Mouse (Mus musculus) urinary bladder, postnatal 36 days (tissue): Measurements from ENCODE around the gene Cyp11a1.

Experiments
- DNase-seq, 2 experiments: peaks; one replicate each; pipeline ENCODE4 v3.0.0; 2022; ENCODE audit warnings: low spot score in 2 of 2, mixed read lengths in 1 of 2

Gene Cyp11a1

DNA sequence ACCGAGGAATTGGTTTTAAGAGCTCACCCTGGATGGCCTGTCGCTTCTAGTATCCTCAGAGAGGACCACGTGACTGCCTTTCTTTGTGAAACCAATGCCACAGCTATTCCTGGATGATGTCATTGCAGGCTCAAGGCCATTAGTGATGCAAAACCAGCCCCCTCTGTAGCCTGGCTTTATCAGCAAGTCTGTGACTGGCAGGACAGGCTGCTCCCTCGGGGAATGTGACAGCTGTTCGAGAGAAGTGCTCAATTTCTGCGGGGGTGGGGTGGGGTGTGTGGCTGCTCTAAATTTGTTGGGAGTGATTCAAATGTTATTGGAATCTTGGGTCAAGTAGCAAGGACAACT is 2.8 kb downstream of the Cyp11a1 start:
- no peak for DNase-seq

DNA sequence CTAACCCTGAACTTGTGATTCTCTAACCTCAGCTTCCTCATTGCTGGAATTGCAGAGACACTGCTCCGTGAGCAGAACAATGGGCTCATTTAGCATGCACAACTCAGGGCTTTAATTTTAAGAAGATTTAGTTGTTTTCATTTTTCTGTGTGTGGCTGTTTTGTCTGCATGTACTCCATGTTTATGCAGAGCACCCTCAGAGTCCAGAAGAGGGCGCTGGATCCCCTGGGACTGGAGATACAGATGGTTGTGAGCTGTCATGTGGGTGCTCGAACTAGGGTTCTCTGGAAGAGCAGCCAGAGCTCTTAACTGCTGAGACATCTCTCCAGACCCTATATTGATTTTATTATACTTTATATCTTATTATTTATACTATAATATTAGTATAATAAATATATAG is 3.4 kb downstream of the Cyp11a1 start:
- no peak for DNase-seq

DNA sequence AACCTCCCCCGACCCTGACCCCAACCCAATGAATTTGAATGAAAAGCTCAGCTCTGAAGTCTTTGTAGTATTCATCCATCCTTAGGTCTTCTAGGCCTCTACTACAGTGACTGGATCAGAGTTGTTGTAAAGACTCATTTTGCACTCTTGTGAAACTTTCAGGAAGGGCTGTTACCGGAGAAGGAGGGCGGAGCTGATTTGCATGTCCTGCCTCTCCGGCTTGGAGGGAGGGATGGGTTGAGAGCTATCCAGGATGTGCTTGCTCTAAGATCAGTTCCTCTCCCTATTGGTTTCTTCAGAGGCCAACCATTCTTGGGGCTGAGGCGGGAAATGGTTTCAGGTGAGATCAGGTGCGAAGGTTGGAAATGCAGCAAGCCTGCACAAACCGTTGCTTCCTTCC is 4.8 kb downstream of the Cyp11a1 start:
- no peak for DNase-seq

DNA sequence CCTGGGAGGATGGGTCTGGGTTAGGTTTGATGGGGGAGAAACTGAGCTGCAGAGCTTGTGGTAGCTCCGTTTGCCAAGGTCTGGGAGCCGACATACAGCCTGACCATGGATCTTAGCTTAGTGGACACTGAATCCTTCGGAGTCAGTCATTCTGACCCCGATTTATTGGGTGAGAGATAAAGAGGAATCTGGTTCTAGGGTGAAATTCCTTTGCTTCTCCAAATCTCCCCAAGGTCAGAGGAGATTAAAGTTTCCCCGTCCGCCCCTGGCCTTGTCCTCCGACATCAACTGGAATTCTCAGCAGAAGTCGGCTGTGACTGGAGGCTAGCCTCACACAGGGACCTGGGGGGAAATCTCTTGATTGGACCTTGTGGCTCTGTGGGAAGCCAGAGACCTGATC is 5.3 kb downstream of the Cyp11a1 start:
- DNase-seq: no peak

DNA sequence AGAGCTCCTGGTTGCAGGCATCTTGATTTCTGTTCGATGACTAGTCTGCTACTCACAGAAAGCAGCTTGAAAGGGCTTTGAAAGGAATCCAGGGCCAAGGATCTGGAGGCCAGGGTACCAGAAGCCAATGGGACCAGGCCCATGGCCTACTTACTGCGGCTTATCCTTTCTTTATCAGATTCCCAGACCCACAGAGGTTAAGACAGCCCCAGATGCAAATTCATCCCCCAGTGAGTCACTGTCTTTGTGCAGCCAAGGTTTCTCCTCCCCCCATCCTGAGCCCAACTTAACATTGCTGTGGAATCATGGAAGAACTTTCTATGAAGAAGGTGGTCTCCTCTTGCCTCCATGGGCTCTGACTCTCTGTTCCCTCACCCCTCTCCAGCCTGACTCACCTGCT is 6.3 kb downstream of the Cyp11a1 start:
- DNase-seq: no peak

DNA sequence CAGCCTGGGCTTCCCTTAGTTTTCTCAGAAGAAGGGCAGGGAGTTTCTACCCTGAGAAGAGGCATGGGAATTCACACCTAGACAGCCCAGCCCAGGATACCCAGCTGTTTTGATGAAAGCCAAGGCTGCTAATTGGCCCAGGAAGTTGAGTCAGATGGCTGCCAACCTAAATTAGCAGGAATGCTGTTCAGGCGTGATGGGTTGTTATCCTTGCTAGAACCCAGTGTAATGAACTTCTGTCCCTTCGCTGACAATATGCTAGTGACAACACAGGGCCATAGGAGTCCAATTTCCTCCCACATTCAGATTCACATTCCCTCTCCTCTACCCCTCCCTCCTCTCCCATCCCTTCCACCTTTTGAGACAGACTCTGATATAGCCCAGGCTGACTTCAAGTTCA is 6.7 kb downstream of the Cyp11a1 start:
- DNase-seq: no peak

DNA sequence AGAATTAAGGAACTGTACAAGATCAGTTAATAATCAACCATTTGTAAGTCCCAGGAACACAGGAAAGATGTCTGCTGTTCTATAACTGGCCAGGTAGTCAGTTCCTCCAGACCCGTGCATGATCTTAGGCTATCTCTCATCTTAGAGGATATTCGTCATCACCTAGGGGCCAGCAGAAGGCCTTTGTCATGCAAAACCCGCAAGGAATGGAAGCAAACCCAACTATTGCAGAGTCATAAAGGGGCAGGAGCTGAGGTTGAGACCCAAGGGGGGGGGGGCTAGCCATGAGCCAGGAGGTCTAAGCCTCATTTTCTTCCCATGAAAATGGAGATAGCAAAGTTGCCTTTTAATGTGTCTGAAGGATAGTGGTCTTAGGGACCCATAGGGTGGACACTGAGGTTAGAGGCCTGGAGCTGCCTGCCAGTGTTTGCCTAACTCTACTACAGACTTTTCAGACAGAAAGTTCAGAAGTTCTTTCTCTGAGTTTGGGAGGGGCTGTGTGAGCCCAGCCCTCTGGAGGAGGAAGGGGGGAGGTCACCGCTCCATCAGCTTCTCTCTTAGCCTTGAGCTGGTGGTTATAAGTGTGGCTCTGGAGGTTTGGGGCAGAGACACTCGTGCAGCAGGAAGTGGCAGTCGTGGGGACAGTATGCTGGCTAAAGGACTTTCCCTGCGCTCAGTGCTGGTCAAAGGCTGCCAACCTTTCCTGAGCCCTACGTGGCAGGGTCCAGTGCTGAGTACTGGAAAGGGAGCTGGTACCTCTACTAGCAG is 8.4 kb downstream of the Cyp11a1 start:
- DNase-seq: no peak

DNA sequence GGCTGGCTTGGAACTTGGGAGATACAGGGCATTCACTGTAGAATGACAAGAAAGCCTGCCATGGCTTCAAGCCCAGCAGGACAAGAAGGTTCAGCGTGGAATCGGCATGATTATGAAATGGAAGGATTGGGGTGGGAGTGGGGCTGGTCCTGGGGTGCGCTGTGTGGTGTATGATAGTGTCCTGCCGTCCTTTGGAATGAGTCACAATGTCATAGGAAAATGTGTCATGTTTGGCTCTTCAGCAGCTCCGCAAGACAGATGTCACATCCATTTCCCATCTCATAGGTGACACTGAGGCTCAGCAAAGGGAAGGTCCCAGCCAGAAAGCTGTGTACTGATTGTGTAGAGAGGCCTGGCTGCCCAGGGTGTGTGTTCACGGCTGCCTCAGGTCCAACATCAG is 9.6 kb downstream of the Cyp11a1 start:
- no peak for DNase-seq

DNA sequence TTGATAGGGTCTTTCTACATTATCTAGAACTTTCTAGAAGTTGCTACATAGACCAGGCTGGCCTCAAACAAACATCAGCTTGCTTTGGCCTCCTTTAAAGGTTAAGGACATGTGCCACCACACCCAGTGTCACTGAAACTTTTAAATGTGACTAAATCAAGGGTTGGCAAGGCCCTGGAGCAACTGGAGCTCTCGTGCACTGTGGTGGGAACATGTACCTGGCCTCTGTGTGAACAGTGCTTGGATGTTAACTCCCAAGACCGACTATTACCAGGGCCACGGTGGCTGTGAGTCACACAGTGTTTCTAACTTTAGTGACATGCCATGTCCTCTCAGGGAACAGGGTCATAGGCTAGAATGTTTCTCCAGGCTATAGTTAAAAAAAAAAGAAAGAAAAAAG is 10.8 kb downstream of the Cyp11a1 start:
- no peak for DNase-seq

DNA sequence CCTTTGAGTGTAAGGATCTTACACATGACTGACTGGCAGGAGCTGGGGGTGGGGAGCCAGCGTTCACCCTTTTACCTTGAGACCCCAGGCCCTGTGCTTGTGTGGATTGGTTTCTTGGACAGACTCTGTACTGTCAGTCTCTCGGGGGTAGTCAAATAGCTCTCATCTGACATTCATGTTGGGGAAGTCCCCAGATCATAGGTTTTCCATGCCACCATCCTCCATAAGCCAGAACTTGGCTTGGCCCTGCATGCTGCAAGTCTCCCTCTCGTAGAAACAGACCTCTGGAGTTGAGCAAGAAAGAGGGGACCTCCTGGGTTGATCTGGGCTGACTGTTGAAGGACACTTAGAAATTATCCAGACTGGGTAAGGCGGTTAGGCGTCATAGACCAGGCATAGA is 12.2 kb downstream of the Cyp11a1 start:
- DNase-seq: no peak

DNA sequence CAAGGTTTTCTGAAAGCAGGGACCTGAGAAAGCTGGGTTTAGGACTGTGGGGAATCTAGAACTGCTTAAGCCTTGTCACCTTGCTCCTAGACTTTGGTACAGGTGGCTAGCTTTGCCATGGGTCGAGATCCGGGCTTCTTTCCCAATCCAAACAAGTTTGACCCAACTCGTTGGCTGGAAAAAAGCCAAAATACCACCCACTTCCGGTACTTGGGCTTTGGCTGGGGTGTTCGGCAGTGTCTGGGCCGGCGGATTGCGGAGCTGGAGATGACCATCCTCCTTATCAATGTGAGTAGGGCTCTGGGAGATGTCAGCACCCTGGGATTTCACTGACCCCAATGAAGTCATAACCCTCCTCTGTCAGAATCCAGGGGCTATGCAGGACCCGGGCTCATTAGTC is 19.8 kb downstream of the Cyp11a1 start:
- no peak for DNase-seq

DNA sequence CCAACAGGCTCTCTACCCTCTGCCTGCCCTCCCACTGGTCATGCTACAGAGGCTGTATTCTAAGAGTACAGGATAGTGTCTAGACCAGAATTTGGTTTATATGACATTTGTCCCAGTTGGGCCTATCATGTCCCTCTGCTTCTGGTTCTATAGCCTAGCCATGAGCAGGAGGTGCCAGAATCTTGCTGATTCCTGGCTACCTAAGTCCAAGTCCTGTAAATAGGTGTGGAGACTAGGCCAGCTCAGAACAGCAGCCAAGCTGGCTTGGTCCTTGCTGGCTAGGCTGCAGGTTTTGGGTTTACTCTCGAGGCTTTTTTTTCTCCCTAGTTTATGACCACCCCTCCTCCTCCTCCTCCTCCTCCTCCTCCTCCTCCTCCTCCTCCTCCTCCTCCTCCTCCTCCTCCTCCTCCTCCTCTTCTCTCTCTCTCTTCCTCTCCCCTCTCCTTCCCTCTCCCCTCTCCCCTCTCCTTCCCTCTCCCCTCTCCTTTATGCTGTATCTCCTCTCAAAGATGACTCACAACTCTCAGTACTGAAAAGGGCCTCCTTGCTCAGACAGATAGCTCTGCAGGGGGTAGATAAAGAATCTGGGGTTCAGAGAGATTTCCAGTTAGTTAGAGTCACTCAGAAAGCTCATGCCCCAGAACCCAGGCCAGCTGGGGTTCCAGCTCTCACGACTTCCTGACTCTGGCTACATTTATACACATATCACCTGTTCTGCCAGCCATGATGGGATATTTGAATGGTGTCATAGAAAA is 21.4 kb downstream of the Cyp11a1 start:
- DNase-seq: no peak

DNA sequence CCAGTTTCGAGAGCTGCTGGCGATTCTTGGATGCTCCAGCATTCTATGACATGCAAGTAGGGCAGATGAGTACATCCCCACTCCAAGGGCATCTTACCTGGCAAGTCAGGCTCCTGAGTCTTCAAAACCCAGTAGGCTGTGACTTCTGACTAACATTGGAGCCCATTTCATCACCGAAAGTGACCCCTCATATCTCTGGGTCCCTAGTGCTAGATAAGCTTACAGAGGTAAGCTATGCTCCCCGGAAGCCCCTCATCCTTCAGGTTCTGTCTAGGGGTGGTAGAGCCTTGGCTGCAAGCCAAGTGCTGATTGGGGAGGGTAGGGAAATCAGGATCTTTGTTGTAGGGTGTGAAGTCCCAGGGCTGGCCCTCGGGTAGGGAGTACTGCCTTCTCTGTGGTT is 22.6 kb downstream of the Cyp11a1 start:
- no peak for DNase-seq

DNA sequence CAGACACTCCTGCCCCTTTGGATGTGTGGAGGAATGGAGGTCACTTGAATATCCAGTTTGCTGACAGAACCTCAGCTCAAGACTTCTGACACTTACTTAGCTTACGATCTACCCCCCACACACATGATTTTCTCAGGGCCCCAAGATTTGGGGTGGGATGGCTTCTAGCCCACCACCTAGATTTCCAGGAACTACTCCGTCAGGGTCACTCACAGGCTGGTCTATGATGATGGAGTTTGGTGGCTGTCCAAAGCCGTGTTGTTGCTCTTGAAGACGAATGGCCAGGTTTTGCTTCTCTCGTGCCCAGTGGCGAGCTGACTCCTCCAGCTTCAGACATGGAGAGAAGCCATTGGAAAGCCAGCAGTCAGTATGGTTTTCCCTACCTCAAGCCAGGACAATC is 23.4 kb downstream of the Cyp11a1 start:
- DNase-seq: no peak

DNA sequence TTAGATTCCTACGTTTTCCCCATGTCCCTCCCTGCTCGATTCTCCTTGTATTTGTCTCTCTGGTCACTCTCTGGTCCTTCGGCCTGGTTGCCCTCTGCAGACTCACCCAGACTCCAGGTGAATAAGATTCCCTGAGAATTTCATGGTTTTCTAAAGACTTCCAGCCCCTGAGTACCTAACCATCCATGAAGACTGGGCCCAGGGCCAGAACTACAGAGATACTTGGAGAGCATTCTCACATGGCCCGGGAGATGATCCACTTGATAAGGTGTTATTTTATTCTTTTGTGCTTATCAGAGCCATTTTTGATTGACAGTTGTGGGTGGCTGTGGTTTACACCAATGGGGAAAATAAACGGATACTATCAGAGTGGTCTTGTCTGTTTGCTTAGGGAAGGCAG is 25.7 kb downstream of the Cyp11a1 start:
- no peak for DNase-seq

DNA sequence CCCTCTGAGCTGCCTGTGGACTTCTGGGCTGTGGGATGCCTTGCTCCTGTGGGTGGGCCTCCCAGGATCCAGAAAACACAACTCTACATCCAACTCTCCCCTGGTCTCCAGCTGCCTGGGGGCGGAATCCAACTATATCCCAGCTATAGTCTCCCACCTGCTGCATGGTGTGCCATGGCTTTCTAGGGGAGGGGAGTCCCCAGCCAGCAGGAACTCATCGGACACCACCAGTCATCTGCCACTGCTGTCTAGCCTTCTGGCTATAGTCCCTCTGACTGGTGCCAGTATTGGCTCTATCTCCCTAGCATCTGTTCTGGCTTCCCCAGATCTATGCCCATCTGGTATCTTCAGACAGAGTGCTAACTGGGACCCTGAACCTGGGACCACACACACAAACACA is 29.3 kb downstream of the Cyp11a1 start:
- DNase-seq: no peak

DNA sequence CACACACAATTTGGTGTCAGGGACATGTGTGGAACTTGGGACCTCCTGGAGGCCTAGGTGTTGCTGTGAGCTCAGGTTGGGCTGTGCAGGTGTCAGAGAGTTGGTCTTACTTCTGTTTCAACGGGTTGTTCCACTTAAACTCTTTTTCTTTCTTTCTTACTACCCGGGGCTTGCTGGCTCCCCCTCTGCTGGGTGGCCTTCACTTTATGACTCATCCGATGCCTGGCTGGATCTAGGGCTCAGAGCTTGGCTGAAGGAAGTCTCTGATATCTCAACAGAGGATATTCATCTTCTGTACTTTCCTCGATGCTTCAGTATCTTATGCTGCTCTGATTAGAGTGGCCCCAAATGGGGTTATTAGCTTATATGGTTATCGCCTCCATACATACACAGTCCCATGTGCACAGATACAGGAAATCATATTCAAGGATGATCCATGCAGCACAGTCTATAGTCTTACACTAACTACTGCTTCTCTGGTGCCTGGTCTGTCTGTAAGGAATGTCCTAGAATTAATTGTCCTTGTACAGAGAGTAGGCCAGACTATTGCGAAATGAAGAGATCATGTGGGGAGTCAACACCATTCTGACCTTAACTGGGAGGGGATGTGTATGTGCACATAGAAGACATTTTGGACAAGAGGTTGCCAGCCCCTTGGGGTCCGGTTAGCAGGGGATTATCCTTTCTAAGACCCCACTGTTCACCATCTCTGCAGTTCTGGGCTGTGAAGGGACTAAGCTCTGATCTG is 29.9 kb downstream of the Cyp11a1 start:
- no peak for DNase-seq

DNA sequence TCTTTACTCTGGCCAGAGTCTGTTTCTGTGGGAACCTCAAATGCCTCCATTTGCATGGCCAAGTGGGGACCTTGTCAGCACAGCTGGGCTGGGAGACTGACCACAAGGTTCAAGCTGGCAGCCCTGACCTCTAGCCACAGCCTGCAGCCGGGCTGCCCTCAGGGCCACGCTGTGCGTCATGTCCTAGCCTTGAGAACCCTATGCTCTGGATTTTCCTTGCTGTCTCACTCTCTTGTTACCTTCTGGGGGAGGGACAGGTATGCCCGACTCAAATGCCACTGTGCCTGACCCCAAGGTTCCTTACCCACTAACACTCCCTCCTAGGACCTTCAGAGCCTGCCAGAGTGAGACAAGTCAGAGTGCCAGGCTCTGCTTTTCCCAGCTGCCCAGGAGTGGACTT is 30.8 kb downstream of the Cyp11a1 start:
- no peak for DNase-seq

DNA sequence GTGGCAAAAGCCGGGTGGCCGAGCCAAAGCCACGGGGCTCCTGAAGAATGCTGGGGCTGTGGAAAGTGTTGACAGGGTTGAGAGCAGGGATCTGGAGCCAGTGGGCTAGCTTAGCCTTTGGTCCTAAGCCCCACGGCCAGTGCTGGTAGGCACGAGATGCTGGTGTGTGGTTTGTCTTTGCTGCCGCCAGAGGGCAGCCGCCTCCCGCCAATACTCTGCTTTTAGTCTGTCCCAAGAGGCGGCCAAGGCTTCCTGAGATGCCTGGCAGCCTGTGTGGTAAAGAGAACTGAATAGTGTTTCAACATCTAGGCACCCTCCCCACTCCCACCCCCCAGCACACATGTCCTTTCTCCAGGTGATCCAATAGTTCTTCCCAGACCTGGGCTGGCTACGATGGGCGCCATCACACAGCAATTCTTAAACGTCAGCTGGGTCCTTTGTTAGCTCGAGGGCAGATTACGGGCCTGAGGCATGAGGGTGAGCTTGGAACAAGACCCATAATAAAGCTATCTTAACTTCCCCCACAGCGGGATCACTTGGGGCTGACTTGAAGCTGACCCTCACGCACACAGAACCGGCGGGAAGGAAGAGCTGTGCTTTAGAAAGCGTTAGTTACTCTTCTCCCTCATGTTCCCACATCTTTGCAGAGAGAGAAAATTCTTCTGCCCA is 32.4 kb downstream of the Cyp11a1 start:
- DNase-seq: peak; percentile 56 to 72

DNA sequence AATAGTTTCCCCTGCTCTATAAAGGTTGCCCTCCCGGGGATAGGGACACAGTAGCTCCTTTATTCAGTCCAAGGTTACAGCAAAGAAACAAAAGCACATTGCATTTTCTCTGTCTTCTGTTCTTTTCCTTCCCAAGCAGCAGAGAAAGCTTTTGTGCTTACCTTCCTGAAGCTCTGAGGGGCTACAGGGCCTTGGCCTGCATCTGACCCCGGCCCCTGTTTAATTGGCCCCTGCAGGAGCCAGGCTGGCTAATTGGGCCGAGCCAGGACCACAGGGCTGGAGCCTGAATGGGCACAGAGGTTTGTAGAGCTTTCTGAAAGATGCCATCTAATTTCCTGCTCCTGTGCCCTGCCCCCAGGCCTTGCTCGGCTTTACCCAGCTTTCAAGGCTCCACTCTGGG is 34.8 kb downstream of the Cyp11a1 start:
- DNase-seq: no peak

DNA sequence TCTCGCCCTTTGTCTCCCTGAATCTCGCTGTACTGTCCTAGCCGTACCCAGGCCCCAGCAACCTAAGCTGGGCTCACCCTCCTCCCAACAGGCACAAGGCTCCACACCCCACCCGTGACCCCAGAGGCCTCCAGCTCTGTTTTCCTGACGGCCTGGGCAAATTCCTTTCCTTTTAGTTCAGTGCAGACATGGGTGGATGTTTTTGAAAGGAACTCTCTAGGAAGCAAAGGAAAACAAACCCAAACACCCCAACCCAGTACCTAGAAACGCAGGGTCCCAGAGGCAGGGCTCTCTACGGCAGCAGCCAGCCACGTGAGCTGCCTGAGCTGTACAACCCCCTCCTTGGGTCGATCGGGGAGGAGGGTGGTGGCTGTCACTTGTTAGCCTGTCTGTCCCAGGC is 36.2 kb downstream of the Cyp11a1 start:
- DNase-seq: peak in 1 of 2 experiments; percentile 40

DNA sequence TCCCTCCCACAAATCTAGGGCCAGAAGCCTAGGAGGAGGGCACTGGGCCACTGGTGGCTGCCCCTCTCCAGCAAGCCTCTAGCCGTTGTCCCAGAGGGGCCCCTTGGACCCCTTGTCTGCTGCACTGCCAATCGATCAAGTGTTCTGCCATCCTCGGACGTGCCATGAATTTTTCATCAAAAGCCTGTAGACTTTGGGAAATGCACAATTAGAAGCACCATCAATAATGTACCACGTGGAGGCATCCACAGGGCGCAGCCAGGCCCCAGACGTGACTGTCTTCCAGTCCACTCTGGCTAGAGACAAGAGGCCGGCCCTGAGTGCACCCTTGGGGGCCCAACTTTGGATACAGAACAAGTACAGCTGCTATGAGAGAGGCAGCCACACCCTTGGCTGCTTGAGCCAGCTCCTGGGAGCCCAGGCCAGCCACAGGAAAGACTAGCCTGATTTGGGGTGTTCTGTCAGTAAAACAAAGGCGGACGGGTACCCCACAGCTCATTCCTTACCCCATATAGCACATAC is 37.3 kb downstream of the Cyp11a1 start:
- DNase-seq: peak in 1 of 2 experiments; percentile 58
